Mouse (Mus musculus) CH12F3 (cell line): ENCODE measurements at regions not wholly inside any gene's neighbourhood (a gene's known extent, or its start where the extent isn't known, plus 50 kb on each side); places are given as distances from the start of the nearest gene placed in this dataset.
"Not testable (repeated sequence)": the region's sequence is repeated elsewhere in the genome, so short reads cannot be mapped to it uniquely, and the experiment has no call there.

Source experiments
- in situ Hi-C: fragments of 300-500 bp; cut with MboI; formaldehyde crosslinking; loops from 2 replicates; pipeline ENCODE4 v1.14.3; 2020; ENCODE audit warnings: low sequenced_read_pairs

DNA sequence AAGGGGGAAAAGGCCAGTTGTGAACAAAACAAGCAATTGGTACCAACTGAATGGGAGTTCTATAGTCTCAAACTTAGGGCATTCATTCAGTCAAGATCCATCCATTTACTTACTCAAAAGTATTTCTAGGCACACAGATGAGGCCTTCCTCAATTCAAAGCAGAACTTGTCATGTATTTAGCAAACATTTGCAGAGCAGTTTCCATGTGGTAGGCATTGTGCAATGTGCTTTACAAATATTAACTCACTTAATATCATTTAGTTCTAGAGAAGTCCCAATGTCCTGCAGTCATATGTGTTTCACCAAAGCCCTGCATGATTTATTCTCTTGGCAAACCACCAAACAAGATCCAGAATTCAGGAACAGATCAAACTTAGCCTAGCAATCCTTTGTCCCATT lies 148.8 kb upstream of the Rps6ka3 start:
- in situ Hi-C loops: no loop called here

GRCm38 (mm10) chrX:159066212-159066611 lies 143.9 kb upstream of the Rps6ka3 start:
- in situ Hi-C loops: no loop called here

GRCm38 (mm10) chrX:159072647-159073046 lies 137.5 kb upstream of the Rps6ka3 start:
- in situ Hi-C loops: no loop called here

DNA sequence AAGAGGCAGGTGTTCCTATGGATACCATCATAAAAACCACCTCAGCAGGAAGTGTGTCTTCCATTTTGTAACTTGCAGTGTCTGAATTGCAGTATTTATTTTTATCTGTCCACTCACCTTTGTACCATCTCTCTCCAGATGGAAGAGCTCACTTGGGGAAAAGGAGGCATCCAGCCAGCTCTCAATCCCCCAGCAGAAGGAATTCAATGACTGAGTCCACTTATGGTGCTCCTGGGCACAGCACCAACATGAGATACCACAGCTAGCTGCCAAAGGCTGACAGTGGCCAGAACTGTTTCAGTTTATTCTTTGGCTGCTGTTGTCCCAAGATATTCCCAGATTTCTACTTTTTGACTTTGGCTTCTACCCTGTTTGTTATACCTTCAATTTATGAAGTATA lies 136.6 kb upstream of the Rps6ka3 start:
- in situ Hi-C loops: no loop called here

DNA sequence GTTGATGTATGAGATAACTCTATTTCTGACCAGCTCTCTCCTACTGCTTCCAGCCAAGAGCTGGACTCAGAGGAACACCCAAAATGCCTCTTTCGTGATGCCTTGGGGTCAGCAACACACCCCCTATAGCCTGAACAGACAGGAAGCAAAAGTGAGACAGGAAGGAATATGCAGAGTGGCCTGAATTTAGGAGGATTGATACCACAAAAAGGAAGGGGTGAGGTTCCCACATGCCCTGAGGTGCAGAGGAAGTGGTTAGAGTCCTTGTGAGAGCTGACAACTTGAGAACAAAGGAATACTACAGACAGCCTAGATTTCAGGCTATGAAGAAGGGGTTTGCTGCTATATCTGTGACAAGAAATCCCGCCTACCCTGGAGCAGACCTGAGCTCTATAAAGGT lies 129.6 kb upstream of the Rps6ka3 start:
- in situ Hi-C loops: no loop called here

DNA sequence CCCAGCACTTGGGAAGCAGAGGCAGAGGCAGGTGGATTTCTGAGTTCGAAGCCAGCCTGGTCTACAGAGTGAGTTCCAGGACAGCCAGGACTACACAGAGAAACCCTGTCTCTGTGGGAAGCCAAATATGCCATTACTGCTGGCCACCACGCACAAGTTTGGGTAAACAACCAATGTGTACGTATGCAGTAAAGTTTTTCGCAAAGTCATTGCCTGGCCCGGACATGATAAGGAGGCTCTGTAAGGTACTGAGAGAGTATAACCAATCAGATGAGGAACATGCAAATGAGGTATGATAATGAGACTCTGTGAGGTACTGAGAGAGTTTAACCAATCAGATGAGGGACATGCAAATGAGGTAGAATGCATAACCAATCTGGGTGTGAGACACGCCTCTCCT lies 99.5 kb upstream of the Rps6ka3 start:
- in situ Hi-C loops: not testable (repeated sequence)

- in situ Hi-C loops: no loop called here
Measured at GRCm38 (mm10) chrX:159116210-159116609, 93.9 kb upstream of the Rps6ka3 start.

- in situ Hi-C loops: no loop called here
Measured at GRCm38 (mm10) chrX:159140554-159140953, 69.6 kb upstream of the Rps6ka3 start.

DNA sequence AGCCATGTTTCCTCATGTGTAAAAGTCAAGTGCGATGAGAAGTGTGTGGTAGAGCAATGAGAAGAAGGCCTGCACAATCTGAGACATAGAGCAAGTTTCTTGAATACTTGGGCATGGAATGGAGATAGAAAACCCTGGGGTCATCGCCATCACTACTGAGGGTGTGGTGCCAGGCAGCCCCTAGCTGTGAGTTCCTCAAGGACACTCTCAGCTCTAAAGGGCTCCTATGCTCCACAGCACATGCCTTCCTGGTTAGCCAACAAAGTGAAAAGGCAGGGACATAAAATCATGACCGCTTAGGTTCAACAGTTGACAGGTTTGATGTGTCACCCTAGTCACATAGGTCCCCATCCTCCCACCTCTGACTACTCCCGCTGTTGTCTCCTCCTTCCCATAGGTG lies 66.8 kb upstream of the Rps6ka3 start:
- in situ Hi-C loops: no loop called here

- in situ Hi-C loops: no loop called here
Measured at GRCm38 (mm10) chrX:159144674-159145073, 65.4 kb upstream of the Rps6ka3 start.

DNA sequence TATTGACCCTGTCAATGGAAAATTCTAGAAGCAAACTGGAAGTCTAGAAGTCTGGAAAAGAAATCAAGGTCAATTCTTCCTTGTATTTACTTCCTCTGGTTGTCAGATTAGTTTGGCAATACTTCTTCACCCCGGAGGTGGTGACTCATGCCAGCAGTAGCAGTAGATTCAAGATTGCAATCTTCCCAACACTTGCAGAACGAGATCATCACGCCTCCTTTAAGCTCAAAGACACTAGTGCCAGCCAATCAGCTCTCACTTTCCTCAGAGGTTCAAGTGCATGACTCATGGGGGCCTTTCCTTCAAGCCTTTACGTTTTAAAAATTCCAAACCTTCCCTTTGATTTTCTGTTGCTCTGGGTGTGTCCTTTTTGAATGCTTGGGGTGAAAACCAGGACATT lies 64.9 kb upstream of the Rps6ka3 start:
- in situ Hi-C loops: no loop called here

DNA sequence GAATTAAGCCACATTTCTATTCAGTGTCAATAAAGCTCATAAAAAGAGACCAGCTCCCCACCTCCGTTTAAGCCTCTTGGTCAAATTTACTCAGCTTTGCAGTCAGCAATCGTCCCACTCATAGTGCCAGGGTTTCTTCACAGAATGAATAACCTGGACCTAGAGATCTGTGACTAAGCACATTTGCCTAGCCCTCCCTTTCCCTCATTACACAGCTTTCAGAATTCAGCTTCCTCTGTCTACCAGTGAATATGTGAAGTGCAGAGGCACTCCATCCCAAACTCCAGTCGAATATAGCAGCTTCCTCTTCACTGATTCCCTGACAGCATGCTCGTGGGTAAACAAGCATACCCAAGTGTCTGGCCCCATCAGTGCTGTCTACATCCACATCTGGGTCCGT lies 54.3 kb upstream of the Rps6ka3 start:
- in situ Hi-C loops: no loop called here

- in situ Hi-C loops: no loop called here
Measured at GRCm38 (mm10) chrX:159156976-159157375, 53.1 kb upstream of the Rps6ka3 start.

GRCm38 (mm10) chrX:159159727-159160126 lies 50.4 kb upstream of the Rps6ka3 start:
- in situ Hi-C loops: no loop called here
